Mouse (Mus musculus): Measurements from ENCODE around the gene Crhr1. TPM values are rescaled to one million over a fixed set of nuclear protein-coding genes. Genes with fewer than 3 reads are reported as not detected.

Gene Crhr1
- polyA plus RNA-seq, 1 experiment from 2014 or later, result not detected

Other genes with a start within 250 kb of the Crhr1 start
- gene Nsf, start 178.8 kb upstream of the Crhr1 start, polyA plus RNA-seq (2015; fragmentation: Nextera tagmentation; extraction: Ambion mirVana), result 26.4 and 31.5 TPM in 2 replicates
- 56.3 and 58.4 TPM in 2 replicates for gene Arf2, start 166.1 kb upstream of the Crhr1 start, polyA plus RNA-seq (2015; fragmentation: Nextera tagmentation; extraction: Ambion mirVana)
- gene Sppl2c, start 53.5 kb downstream of the Crhr1 start, polyA plus RNA-seq (2015; fragmentation: Nextera tagmentation; extraction: Ambion mirVana), result not detected in 2 replicates
- gene Mapt, start 98.5 kb downstream of the Crhr1 start, polyA plus RNA-seq (2015; fragmentation: Nextera tagmentation; extraction: Ambion mirVana), result 1.2 and 5.7 TPM in 2 replicates